Mouse (Mus musculus) hindbrain, embryonic 12.5 days (tissue): Measurements from ENCODE around the gene AI661453. TPM values are rescaled to one million over a fixed set of nuclear protein-coding genes. Genes with fewer than 3 reads are reported as not detected.

ENCODE experiments used
- ATAC-seq: fragments of 200-750 bp; cut with Nextera tagmentation; 2 replicates; pipeline ENCODE4 v1.8.0; 2017; ENCODE audit warnings: moderate TSS enrichment; ENCODE audit not compliant: low FRiP score
- H3K27ac ChIP-seq: fragments of 300-500 bp; sonication (generic); 2 replicates; pipeline ENCODE4 v1.5.1; 2016; ENCODE audit warnings: mild to moderate bottlenecking
- H3K27me3 ChIP-seq: fragments of 300-500 bp; sonication (generic); 2 replicates; pipeline ENCODE4 v1.6.1; 2016; ENCODE audit warnings: mild to moderate bottlenecking
- H3K36me3 ChIP-seq: fragments of 300-500 bp; sonication (generic); 2 replicates; pipeline ENCODE4 v1.6.1; 2016; ENCODE audit warnings: mild to moderate bottlenecking
- H3K4me1 ChIP-seq: fragments of 300-500 bp; sonication (generic); 2 replicates; pipeline ENCODE4 v1.6.1; 2016
- H3K4me2 ChIP-seq: fragments of 300-500 bp; sonication (generic); replicated peaks from 2 replicates; pipeline ENCODE4 v1.6.1; 2016; ENCODE audit warnings: mild to moderate bottlenecking
- H3K4me3 ChIP-seq: fragments of 300-500 bp; sonication (generic); 2 replicates; pipeline ENCODE4 v1.5.1; 2016; ENCODE audit warnings: mild to moderate bottlenecking
- H3K9ac ChIP-seq: fragments of 300-500 bp; sonication (generic); 2 replicates; pipeline ENCODE4 v1.6.1; 2016; ENCODE audit warnings: mild to moderate bottlenecking, moderate library complexity
- H3K9me3 ChIP-seq: fragments of 300-500 bp; sonication (generic); replicated peaks from 2 replicates; pipeline ENCODE4 v1.6.1; 2016; ENCODE audit warnings: mild to moderate bottlenecking
- WGBS: fragments of 180-500 bp; shearing (Covaris S2); methylation state at CpG from one replicate; pipeline ENCODE4 v1.1.7; 2016; 5-methylcytosine and 5-hydroxymethylcytosine counted together
- polyA plus RNA-seq: library from polyadenylated mRNA; unstranded; fragments of >200 nt; fragmentation: Nextera tagmentation; extraction: Ambion mirVana; gene quantifications from 2 replicates; pipeline ENCODE4 v1.2.1, GENCODE M21; 2016

AI661453 gene
- polyA plus RNA-seq, 1 experiment from 2014 or later: 0.28 TPM

DNA sequence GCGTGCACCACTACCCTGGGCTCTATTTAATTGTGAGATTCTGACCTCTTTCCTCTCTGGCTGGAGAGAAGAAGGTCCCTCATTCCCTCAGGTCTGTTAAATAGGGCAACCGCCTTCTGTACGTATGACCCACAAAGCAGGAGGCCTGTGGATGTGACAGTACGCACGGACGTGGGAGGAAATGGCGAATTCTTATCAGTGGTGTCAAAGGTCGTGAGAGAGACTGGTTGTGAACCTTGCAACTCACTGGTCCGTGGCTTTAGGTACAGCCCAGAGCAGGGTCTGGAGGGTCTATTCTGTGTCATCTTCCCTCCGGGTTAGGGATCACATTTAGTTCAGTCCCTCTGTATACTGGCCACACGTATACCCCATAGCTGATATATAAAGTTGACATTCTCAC, 9.1 kb downstream of the AI661453 start:
- Histone ChIP-seq H3K9me3 (no peaks in the 10 kb centered on the region), H3K4me2 (no peak overlapping the region), H3K27me3 (no peaks in the 10 kb centered on the region), H3K27ac (no peak overlapping the region), H3K36me3 (no peaks in the 10 kb centered on the region), H3K9ac (no peak overlapping the region), H3K4me1 (peaks cover 17% of the 10 kb centered on the region), H3K4me3 (no peak overlapping the region)
- ATAC-seq: no peak
- WGBS: 70% methylated on average over 11 of the region's 11 CpGs

GRCm38 (mm10) chr17:47446025-47446424, 9.6 kb downstream of the AI661453 start:
- no peaks in the 10 kb centered on the region for H3K36me3 ChIP-seq
- H3K4me1 ChIP-seq: peaks cover 17% of the 10 kb centered on the region
- H3K9ac ChIP-seq: no peak overlapping the region
- no peaks in the 10 kb centered on the region for H3K27me3 ChIP-seq
- no peaks in the 10 kb centered on the region for H3K9me3 ChIP-seq
- no peak overlapping the region for H3K4me3 ChIP-seq
- no peak overlapping the region for H3K4me2 ChIP-seq
- no peak overlapping the region for H3K27ac ChIP-seq
- ATAC-seq: no peak
- 63% methylated on average over 9 of the region's 9 CpGs for WGBS

DNA sequence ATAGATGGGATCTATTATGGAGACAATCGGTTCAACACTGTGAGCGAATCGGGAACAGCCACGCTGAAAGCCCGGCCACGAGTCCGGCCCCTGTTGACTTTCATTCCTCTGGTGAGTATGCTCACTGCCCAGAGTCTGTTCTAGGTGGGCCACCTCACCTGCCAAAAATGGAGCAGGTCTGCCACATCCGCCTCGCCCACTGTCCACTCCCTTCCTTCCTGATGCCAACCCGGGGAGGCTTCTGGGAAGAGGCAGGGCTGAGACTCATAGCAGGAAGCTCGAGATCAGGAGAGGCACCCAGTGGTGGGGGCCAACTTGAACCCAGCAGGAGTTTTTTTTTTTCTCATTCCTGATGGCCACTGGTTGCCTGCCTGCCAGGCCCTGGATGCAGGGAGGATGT, 10.1 kb downstream of the AI661453 start:
- H3K9me3 ChIP-seq: no peaks in the 10 kb centered on the region
- no peak for ATAC-seq

GRCm38 (mm10) chr17:47448523-47449372, 12.3 kb downstream of the AI661453 start:
- Histone ChIP-seq H3K4me1 (peaks cover 17% of the 10 kb centered on the region), H3K27me3 (no peaks in the 10 kb centered on the region), H3K27ac (no peak overlapping the region), H3K4me3 (no peak overlapping the region), H3K9ac (no peak overlapping the region), H3K36me3 (no peaks in the 10 kb centered on the region), H3K9me3 (no peaks in the 10 kb centered on the region), H3K4me2 (no peak overlapping the region)
- no peak for ATAC-seq
- WGBS: 41% methylated on average over 8 of the region's 8 CpGs

More for the DNA sequence above, 10.1 kb downstream of the AI661453 start:
- no peak overlapping the region for H3K4me2 ChIP-seq
- H3K36me3 ChIP-seq: no peaks in the 10 kb centered on the region
- H3K9ac ChIP-seq: no peak overlapping the region
- no peaks in the 10 kb centered on the region for H3K27me3 ChIP-seq
- peaks cover 17% of the 10 kb centered on the region for H3K4me1 ChIP-seq
- 87% methylated on average over 11 of the region's 11 CpGs for WGBS
- no peak overlapping the region for H3K4me3 ChIP-seq
- no peak overlapping the region for H3K27ac ChIP-seq

DNA sequence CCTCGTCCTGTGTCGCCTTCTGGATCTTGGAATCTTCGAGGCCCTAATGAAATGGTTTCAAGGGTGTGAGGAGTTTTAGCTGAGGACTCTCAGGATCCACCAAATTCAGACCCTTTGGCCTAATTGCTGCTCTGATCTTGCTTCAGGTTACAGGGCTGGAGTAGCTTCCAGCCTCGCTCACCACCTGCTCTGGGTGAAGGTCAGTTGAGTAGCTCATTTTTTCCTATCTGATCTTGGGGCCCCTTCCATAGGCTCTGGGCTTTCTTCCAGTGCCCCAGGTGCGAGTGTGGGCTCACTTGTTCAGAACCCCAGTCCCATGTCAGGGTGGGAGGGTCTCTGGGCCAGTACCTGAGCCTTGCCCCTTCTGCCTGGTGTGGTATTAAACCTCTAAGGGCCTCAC, 13.0 kb downstream of the AI661453 start:
- 70% methylated on average over 5 of the region's 5 CpGs for WGBS
- Histone ChIP-seq H3K27me3 (no peaks in the 10 kb centered on the region), H3K4me3 (no peak overlapping the region), H3K9me3 (no peaks in the 10 kb centered on the region), H3K4me1 (peaks cover 17% of the 10 kb centered on the region), H3K9ac (no peak overlapping the region), H3K36me3 (no peaks in the 10 kb centered on the region), H3K27ac (no peak overlapping the region), H3K4me2 (no peak overlapping the region)
- no peak for ATAC-seq

DNA sequence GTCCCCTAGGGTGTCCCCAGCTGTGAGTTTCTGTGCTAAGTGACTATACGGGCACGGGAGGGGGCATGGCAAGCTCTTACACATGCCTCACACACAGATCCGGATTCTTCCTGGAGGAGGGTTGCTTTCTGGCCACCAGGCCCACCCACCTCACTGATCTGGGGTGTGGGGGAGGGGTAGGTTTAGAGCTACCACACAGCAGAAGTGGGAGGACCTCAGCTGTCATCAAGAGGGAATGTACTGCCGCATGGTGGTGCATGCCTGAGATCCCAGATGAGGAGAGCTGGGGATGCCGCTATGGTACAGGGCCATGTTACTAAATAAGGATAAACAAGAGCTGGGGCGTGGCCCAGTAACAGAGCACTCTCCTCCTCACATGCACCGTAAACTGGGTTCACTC, 13.8 kb downstream of the AI661453 start:
- Histone ChIP-seq H3K9ac (no peak overlapping the region), H3K9me3 (no peaks in the 10 kb centered on the region), H3K4me3 (no peak overlapping the region), H3K4me2 (no peak overlapping the region), H3K4me1 (peaks cover 17% of the 10 kb centered on the region), H3K27ac (no peak overlapping the region), H3K27me3 (no peaks in the 10 kb centered on the region), H3K36me3 (no peaks in the 10 kb centered on the region)
- ATAC-seq: no peak
- WGBS: 30% methylated on average over 7 of the region's 7 CpGs

DNA sequence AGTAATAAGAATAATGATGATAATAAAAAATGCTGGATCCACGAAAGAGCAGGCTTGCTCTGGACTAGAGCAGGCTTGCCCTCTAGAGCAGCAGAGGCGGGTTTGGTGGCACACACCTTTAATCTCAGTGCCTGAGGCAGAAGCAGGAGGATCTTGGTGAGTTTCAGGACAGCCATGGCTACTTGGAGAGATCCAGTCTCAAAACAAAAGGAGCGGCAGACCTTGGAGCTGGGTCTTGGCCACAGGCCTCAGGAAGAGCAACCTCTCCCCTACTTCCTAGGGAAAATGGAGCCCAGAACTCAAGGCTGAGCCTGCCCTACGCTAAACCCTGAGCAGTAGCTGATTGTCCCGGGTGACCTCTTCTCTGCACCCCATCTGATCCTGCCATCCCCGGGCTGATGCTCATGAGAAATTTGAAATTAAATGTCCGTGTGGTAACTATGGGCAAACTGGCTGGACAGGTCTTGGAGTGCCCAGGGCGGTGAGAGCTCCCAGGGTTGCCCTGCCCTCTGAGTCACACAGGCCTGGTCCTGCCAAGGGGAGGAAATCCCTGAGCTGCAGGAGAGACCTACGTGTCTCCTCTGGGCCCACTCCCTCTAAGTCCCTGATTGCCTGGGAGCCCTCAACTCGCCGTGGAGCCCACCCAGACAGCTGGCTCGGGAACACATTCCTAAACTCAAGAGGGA, 14.6 kb downstream of the AI661453 start:
- no peak for ATAC-seq
- no peak overlapping the region for H3K4me3 ChIP-seq
- H3K4me1 ChIP-seq: peaks cover 17% of the 10 kb centered on the region
- H3K4me2 ChIP-seq: no peak overlapping the region
- no peak overlapping the region for H3K27ac ChIP-seq
- WGBS: 77% methylated on average over 12 of the region's 12 CpGs
- no peaks in the 10 kb centered on the region for H3K36me3 ChIP-seq
- no peaks in the 10 kb centered on the region for H3K9me3 ChIP-seq
- H3K27me3 ChIP-seq: no peaks in the 10 kb centered on the region
- H3K9ac ChIP-seq: no peak overlapping the region

DNA sequence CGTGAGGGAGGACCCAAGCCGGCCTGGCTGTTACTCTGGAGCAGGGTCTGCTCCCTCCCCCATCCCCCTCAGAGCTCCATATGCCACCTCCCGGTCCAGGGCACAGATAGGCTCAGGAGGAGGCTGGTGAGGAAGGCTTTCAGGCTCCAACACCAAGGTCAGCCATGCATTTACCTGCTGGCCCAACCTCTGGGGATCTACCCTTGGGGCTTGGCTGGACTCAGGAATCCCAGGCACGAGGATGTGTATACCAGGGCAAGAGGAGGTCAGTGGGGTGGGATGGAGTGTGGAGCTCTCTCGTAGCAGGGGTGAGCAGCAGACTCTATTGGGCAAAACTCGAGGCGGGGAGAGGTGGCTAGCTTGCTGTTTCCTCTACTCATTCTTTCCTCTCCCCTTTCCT, 16.5 kb downstream of the AI661453 start:
- no peak overlapping the region for H3K9ac ChIP-seq
- H3K36me3 ChIP-seq: no peaks in the 10 kb centered on the region
- H3K4me1 ChIP-seq: peaks cover 17% of the 10 kb centered on the region
- H3K27ac ChIP-seq: no peak overlapping the region
- WGBS: 54% methylated on average over 7 of the region's 7 CpGs
- no peaks in the 10 kb centered on the region for H3K27me3 ChIP-seq
- no peak for ATAC-seq
- no peaks in the 10 kb centered on the region for H3K9me3 ChIP-seq
- H3K4me3 ChIP-seq: no peak overlapping the region
- no peak overlapping the region for H3K4me2 ChIP-seq

DNA sequence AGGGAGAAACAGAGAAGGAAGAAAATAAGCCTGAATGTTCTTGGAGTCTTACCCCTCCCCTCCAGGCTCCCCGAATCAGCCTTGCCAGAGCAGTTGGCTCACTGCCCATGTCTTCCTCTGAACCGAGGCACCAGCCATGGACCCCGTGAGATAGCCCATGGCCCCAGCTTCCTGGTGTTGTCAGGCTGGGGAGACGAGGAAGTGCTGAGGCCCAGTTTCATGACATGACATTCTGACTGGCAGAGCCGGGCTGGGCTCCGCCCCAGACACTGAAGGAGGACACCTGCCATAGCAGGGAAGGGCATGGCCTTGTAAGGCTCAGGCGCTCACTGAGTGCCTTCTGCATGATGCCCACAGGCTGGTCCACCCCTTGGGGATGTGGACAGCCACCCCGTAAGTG, 18.3 kb downstream of the AI661453 start:
- H3K9me3 ChIP-seq: no peaks in the 10 kb centered on the region
- ATAC-seq: no peak
- peaks cover 2% of the 10 kb centered on the region; the same call in 1 of the 2 replicates for H3K27me3 ChIP-seq
- H3K27ac ChIP-seq: no peak overlapping the region
- 79% methylated on average over 8 of the region's 8 CpGs for WGBS
- no peak overlapping the region for H3K4me3 ChIP-seq
- H3K36me3 ChIP-seq: no peaks in the 10 kb centered on the region
- peaks cover 5% of the 10 kb centered on the region; the same call in 1 of the 2 replicates for H3K4me1 ChIP-seq
- H3K4me2 ChIP-seq: no peak overlapping the region
- H3K9ac ChIP-seq: no peak overlapping the region

DNA sequence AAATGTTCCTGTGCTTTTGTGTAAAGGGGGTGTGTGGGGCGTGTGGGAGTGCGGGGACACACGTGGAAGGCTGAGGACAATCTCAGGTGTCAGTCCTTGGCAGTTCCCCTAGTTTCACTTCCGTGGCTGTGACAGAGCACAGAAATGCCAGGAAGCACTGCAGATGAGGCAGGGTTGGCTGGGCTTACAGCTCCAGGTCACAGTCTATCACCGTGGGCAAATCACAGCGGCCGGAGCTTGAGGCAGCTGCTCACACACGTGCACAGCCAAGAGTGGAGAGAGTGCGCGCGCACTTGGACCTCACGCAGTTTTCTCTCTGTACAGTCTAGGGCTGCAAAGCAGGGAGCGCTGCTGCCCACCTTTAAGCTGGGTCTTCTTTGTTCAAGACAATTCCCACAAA, 21.9 kb downstream of the AI661453 start:
- H3K27ac ChIP-seq: no peak overlapping the region
- no peak overlapping the region for H3K4me2 ChIP-seq
- no peaks in the 10 kb centered on the region for H3K9me3 ChIP-seq
- H3K27me3 ChIP-seq: peaks cover 2% of the 10 kb centered on the region; the same call in 1 of the 2 replicates
- H3K4me1 ChIP-seq: 0 out of 2 replicates have a peak, but pooled peaks cover 4% of the 10 kb centered on the region
- no peak overlapping the region for H3K9ac ChIP-seq
- 88% methylated on average over 13 of the region's 13 CpGs for WGBS
- no peak overlapping the region for H3K4me3 ChIP-seq
- H3K36me3 ChIP-seq: no peaks in the 10 kb centered on the region
- no peak for ATAC-seq

DNA sequence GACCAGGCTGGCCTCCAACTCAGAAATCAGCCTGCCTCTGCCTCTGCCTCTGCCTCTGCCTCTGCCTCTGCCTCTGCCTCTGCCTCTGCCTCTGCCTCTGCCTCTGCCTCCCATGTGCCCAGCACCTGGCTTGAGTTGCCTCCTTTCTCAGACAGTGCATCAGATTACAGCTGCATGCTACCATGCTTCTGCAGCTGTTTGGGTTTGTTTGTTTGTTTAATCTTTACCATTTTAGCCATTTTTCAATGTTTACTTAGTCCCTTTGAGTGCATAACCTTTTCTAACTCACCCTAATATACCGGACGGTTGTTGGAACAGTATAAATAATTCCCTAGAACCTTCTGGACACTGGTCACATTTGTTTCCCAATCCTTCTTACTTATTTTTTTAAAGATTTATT, 22.5 kb downstream of the AI661453 start:
- ATAC-seq: no peak
- no peaks in the 10 kb centered on the region for H3K36me3 ChIP-seq

GRCm38 (mm10) chr17:47459341-47459919, 23.0 kb downstream of the AI661453 start:
- no peaks in the 10 kb centered on the region for H3K36me3 ChIP-seq
- H3K9me3 ChIP-seq: no peaks in the 10 kb centered on the region
- no peak for ATAC-seq
- no peak overlapping the region for H3K4me3 ChIP-seq
- WGBS: 86% methylated on average over 3 of the region's 3 CpGs
- 0 out of 2 replicates have a peak, but pooled peaks cover 4% of the 10 kb centered on the region for H3K4me1 ChIP-seq
- peaks cover 9% of the 10 kb centered on the region; the same call in 1 of the 2 replicates for H3K27me3 ChIP-seq
- H3K4me2 ChIP-seq: no peak overlapping the region
- H3K9ac ChIP-seq: no peak overlapping the region
- no peak overlapping the region for H3K27ac ChIP-seq

More for the DNA sequence above, 22.5 kb downstream of the AI661453 start:
- Histone ChIP-seq H3K9ac (no peak overlapping the region), H3K4me1 (0 out of 2 replicates have a peak, but pooled peaks cover 4% of the 10 kb centered on the region), H3K4me2 (no peak overlapping the region), H3K27me3 (peaks cover 4% of the 10 kb centered on the region; the same call in 1 of the 2 replicates), H3K9me3 (no peaks in the 10 kb centered on the region), H3K4me3 (no peak overlapping the region), H3K27ac (no peak overlapping the region)
- 92% methylated on average over 2 of the region's 2 CpGs for WGBS
